Mouse (Mus musculus) bone marrow macrophage, adult 2 months (primary cell): ENCODE data around the gene Synj2bp. TPM values are rescaled to one million over a fixed set of nuclear protein-coding genes. Genes with fewer than 3 reads are reported as not detected.
"Not testable (repeated sequence)": the region's sequence is repeated elsewhere in the genome, so short reads cannot be mapped to it uniquely, and the experiment has no call there.

Experiments used
- H3K27ac ChIP-seq: 2 replicates; pipeline ENCODE4 v1.5.1; 2012; ENCODE audit warnings: low read depth, low read length; ENCODE audit not compliant: insufficient read depth
- H3K4me1 ChIP-seq: 2 replicates; pipeline ENCODE4 v1.6.1; 2012; ENCODE audit warnings: low read length; ENCODE audit not compliant: control insufficient read depth, insufficient read depth
- H3K4me3 ChIP-seq: 2 replicates; pipeline ENCODE4 v1.5.1; 2012; ENCODE audit warnings: mild to moderate bottlenecking, low read length, moderate library complexity; ENCODE audit not compliant: insufficient read depth
- CTCF ChIP-seq: IDR thresholded peaks from 2 replicates; pipeline ENCODE4 v1.5.1; 2012; ENCODE audit warnings: low read depth, mild to moderate bottlenecking, low read length, moderate library complexity
- POLR2A ChIP-seq: IDR thresholded peaks from 2 replicates; pipeline ENCODE4 v1.6.1; 2012; ENCODE audit warnings: mild to moderate bottlenecking, low read depth, low read length, borderline replicate concordance
- polyA plus RNA-seq: library from polyadenylated mRNA; stranded (reverse); fragments of >200 nt; gene quantifications from 2 replicates; pipeline ENCODE4 v1.2.4, GENCODE M21; 2012; ENCODE audit not compliant: missing spikeins, insufficient read depth, insufficient read length

Synj2bp gene
- polyA plus RNA-seq, 1 experiment: 39.7 TPM

DNA sequence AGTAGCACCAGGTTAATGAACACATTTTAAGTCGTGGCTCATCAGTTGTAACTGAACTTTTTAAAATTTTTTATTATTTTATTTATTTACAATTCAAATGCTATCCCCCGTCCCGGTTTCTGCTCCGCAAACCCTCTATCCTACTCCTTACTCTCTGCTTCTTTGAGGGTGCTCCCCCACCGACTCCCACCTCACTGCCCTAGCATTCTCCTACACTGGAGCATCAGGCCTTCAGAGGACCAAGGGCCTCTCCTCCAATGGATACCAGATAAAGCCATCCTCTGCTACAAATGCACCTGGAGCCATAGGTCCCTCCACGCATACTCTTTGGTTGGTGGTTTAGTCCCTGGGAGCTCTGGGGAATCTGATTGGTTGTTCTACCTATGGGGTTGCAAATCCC, 47.4 kb downstream of the Synj2bp start:
- H3K4me3 ChIP-seq: peak overlapping the region; percentile 71
- 0 out of 2 replicates have a peak, but pooled peaks cover 5% of the 10 kb centered on the region for H3K4me1 ChIP-seq
- H3K27ac ChIP-seq: peak overlapping the region; percentile 80; the same call in 1 of the 2 replicates
- no peak for TF ChIP-seq CTCF
- no peak for TF ChIP-seq POLR2A

DNA sequence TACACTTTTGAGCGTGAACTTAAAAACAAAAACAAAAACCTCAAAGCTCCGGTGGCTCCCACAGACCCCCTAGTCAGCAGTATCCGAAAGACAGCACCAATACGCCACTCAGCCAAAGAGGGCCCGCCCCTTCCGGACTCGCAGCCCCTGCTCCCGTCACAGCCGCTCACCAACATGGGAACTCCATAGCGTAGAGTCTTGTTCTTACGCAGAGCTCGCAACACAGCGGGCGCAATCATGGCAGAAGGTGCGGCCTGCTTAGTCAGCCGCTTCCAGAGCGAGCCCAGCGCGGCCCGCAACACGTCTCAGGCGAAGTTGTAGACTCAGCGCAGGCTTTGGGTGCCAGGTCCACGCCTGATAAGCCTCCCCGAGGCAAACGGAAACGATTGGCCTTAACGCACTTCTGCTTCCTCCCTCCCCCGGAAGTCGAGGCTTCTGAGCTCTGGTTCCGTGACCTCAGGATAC, 48.0 kb downstream of the Synj2bp start, which contains the start of gene Cox16:
Gene Cox16 (minus strand): TSS at position 401 of the 465 bp plus-strand sequence.
- H3K27ac ChIP-seq: peak within 1 kb of the TSS; percentile 80
- H3K4me1 ChIP-seq: 0 out of 2 replicates have a peak, but pooled peaks cover 5% of the 10 kb centered on the region
- H3K4me3 ChIP-seq: peak within 1 kb of the TSS; percentile 71
- TF ChIP-seq POLR2A (no peak), CTCF (no peak)

DNA sequence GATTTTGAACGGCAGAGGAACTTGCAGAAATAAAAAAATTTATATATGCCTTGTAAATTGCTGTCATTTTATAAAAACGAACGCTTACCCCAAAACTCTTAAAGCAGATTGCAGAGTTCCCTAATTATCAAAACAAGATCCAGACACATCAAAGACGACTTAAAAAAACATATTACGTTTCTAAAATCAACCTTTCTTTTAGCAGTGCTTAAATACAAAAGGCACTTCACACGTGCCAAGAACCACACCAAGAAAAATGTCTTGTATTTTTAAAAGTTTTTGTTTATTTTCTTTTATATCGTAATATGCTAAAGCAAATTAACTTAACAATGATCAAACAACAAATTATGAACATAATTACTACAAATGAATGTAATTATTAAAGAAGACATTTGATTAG, 48.5 kb downstream of the Synj2bp start:
- H3K4me3 ChIP-seq: peak overlapping the region; percentile 71
- 0 out of 2 replicates have a peak, but pooled peaks cover 5% of the 10 kb centered on the region for H3K4me1 ChIP-seq
- TF ChIP-seq CTCF: no peak
- TF ChIP-seq POLR2A: no peak
- H3K27ac ChIP-seq: peak overlapping the region; percentile 80

DNA sequence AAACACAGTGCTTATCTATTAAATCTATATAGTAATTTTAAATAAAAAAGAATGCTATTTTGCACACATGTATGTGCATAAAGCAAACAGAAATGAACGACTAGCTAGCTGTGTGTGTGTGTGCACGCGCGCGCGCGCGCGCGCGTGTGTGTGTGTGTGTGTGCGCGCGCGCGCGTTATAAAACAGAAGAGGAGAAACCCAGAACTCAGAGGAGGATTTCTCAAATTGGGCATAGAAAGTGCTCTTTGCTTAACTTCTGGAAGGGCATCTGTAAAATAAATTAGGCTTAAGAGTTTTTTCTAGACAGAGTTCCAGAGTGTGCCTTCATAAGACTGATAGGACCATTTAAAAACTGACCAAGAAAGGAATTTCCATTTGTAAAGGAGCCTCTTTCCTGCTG, 49.1 kb downstream of the Synj2bp start:
- H3K27ac ChIP-seq: peak overlapping the region; percentile 36
- H3K4me3 ChIP-seq: peak overlapping the region; percentile 71
- H3K4me1 ChIP-seq: 0 out of 2 replicates have a peak, but pooled peaks cover 5% of the 10 kb centered on the region
- TF ChIP-seq POLR2A: no peak
- TF ChIP-seq CTCF: no peak

DNA sequence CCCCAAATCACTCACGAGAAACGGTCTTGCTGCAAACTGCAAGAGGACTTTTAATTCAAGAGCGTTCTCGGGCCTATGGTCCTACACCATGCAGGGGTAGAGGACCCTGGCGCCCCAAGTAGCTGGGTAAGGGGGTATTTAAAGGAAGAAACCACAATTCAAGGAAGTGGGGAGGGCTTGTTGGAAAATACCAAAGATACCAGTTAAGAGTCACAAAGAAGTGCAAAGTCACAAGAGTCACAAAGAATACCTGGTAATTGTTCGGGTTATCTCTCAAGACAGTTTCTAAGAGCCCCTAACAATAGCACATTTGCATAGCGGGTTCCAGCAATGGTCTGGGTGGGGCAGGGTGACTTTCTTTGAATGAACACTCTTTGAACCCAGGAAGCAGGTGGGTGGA, 73.7 kb downstream of the Synj2bp start:
- not testable (repeated sequence) for H3K4me3 ChIP-seq, H3K27ac ChIP-seq, H3K4me1 ChIP-seq

Other genes starting within 250 kb of the Synj2bp start
- not detected in 2 replicates for gene Slc8a3, start 199.7 kb downstream of the Synj2bp start, polyA plus RNA-seq
- gene Gm4787, start 153.4 kb downstream of the Synj2bp start, polyA plus RNA-seq: 0.88 and 1.2 TPM in 2 replicates
- 1.2 and 1.3 TPM in 2 replicates for gene Adam4, start 111.0 kb downstream of the Synj2bp start, polyA plus RNA-seq
- gene Cox16, start 47.8 kb downstream of the Synj2bp start, polyA plus RNA-seq: 70.4 and 71.3 TPM in 2 replicates
- gene Gm20498, start within 50 bp of the Synj2bp start, polyA plus RNA-seq: 9.2 and 14.1 TPM in 2 replicates
- not detected in 2 replicates for gene Adam21, start 35.6 kb upstream of the Synj2bp start, polyA plus RNA-seq
- gene Med6, start 62.1 kb upstream of the Synj2bp start, polyA plus RNA-seq: 37.8 and 43.5 TPM in 2 replicates
- gene Ttc9, start 98.3 kb upstream of the Synj2bp start, polyA plus RNA-seq: not detected in 2 replicates
- gene Map3k9, start 248.3 kb upstream of the Synj2bp start, polyA plus RNA-seq: 7.5 and 9.2 TPM in 2 replicates